Mouse (Mus musculus) CH12.LX (cell line): ENCODE measurements around the gene Supt3.

Experiments
- CHD1 ChIP-seq: IDR thresholded peaks from 2 replicates; pipeline ENCODE4 v1.6.1; 2012; ENCODE audit warnings: low read depth, low read length, improper control_type of control experiment, inconsistent platforms
- CHD2 ChIP-seq: IDR thresholded peaks from 2 replicates; pipeline ENCODE4 v1.6.1; 2011; ENCODE audit warnings: low read length, improper control_type of control experiment
- CTCF ChIP-seq, 2 experiments: IDR thresholded peaks in 1 of 2; conservative IDR thresholded peaks in 1 of 2; 2 replicates each; pipeline ENCODE4 v1.5.1; 2011 to 2012; ENCODE audit warnings: low read depth in 2 of 2, low read length in 2 of 2, improper control_type of control experiment in 1 of 2, inconsistent platforms in 1 of 2, mild to moderate bottlenecking in 1 of 2, moderate library complexity in 1 of 2
- E2F4 ChIP-seq: IDR thresholded peaks from 2 replicates; pipeline ENCODE4 v1.6.1; 2011; ENCODE audit warnings: low read depth, low read length, improper control_type of control experiment; ENCODE audit not compliant: insufficient replicate concordance
- EP300 ChIP-seq: IDR thresholded peaks from 2 replicates; pipeline ENCODE4 v1.6.1; 2011; ENCODE audit warnings: low read length, improper control_type of control experiment
- POLR2A ChIP-seq: IDR thresholded peaks from 2 replicates; pipeline ENCODE4 v1.6.1; 2011; ENCODE audit warnings: low read depth, mild to moderate bottlenecking, improper control_type of control experiment, low read length
- TCF12 ChIP-seq: IDR thresholded peaks from 2 replicates; pipeline ENCODE4 v1.6.1; 2014; ENCODE audit warnings: low read depth, mild to moderate bottlenecking, inconsistent platforms, low read length, improper control_type of control experiment
- USF1 ChIP-seq: IDR thresholded peaks from 2 replicates; pipeline ENCODE4 v1.6.1; 2014; ENCODE audit warnings: low read depth, mild to moderate bottlenecking, inconsistent platforms, low read length, improper control_type of control experiment
- USF2 ChIP-seq: conservative IDR thresholded peaks from 2 replicates; pipeline ENCODE4 v1.6.1; 2011; ENCODE audit warnings: low read depth, low read length, improper control_type of control experiment
- ZMIZ1 ChIP-seq: IDR thresholded peaks from 2 replicates; pipeline ENCODE4 v1.6.1; 2012; ENCODE audit warnings: low read depth, mild to moderate bottlenecking, inconsistent platforms, low read length, improper control_type of control experiment

DNA sequence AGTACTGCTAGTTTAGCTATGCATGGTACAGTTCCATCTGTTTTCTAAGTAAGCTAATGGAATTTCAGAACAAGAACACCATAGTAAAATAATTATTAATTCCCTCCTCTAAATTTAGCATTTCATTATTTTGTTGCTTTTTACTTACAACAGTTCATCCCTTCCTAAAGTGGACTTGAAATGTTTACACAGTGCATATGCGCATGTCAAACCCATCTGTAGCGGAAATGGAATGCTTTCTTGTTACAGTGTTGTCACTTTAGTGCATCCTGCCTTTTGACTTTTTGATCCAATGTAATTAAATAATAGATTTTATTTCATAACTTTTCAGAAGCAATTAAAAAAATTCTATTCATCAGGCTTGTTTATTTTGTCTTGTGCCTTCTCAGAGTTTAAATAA lies 200.7 kb downstream of the Supt3 start:
- TF ChIP-seq E2F4 (no peak), USF1 (no peak), CHD1 (no peak), EP300 (no peak), TCF12 (no peak), CTCF (conservative IDR thresholded peaks at IDR 0.05 in 1 of 2, IDR thresholded peaks at IDR 0.05 in 1 of 2; ENCODE audit: low read depth in 2 of 2, low read length in 2 of 2) (no peak), CHD2 (no peak), POLR2A (no peak), USF2 (no peak), ZMIZ1 (no peak)
